Mouse (Mus musculus) liver, embryonic 12.5 days (tissue): ENCODE results near the gene Col12a1. TPM values are rescaled to one million over a fixed set of nuclear protein-coding genes. Genes with fewer than 3 reads are reported as not detected.

Experiments used
- ATAC-seq: fragments of 200-750 bp; cut with Nextera tagmentation; 2 replicates; pipeline ENCODE4 v1.8.0; 2017; ENCODE audit warnings: moderate number of reproducible peaks, mild to moderate bottlenecking, moderate library complexity
- H3K27ac ChIP-seq: fragments of 300-500 bp; sonication (generic); 2 replicates; pipeline ENCODE4 v1.5.1; 2016; ENCODE audit warnings: mild to moderate bottlenecking
- H3K27me3 ChIP-seq: fragments of 300-500 bp; sonication (generic); replicated peaks from 2 replicates; pipeline ENCODE4 v1.6.1; 2016; ENCODE audit warnings: mild to moderate bottlenecking, moderate library complexity
- H3K36me3 ChIP-seq: fragments of 300-500 bp; sonication (generic); 2 replicates; pipeline ENCODE4 v1.6.1; 2016; ENCODE audit warnings: mild to moderate bottlenecking, moderate library complexity
- H3K4me1 ChIP-seq: fragments of 300-500 bp; sonication (generic); 2 replicates; pipeline ENCODE4 v1.6.1; 2016
- H3K4me2 ChIP-seq: fragments of 300-500 bp; sonication (generic); 2 replicates; pipeline ENCODE4 v1.6.1; 2016; ENCODE audit warnings: mild to moderate bottlenecking, moderate library complexity
- H3K4me3 ChIP-seq: fragments of 300-500 bp; sonication (generic); 2 replicates; pipeline ENCODE4 v1.5.1; 2016; ENCODE audit warnings: mild to moderate bottlenecking, moderate library complexity
- H3K9ac ChIP-seq: fragments of 300-500 bp; sonication (generic); 2 replicates; pipeline ENCODE4 v1.6.1; 2016; ENCODE audit warnings: mild to moderate bottlenecking, moderate library complexity
- H3K9me3 ChIP-seq: fragments of 300-500 bp; sonication (generic); replicated peaks from 2 replicates; pipeline ENCODE4 v1.6.1; 2016; ENCODE audit warnings: mild to moderate bottlenecking, moderate library complexity
- whole genome bisulfite sequencing: fragments of 180-500 bp; shearing (Covaris S2); methylation state at CpG from one replicate; pipeline ENCODE4 v1.1.7; 2016; ENCODE audit not compliant: insufficient replicate concordance; 5-methylcytosine and 5-hydroxymethylcytosine counted together
- polyA plus RNA-seq: library from polyadenylated mRNA; unstranded; fragments of >200 nt; fragmentation: Nextera tagmentation; extraction: Ambion mirVana; gene quantifications from 2 replicates; pipeline ENCODE4 v1.2.1, GENCODE M21; 2016

The Col12a1 gene
- polyA plus RNA-seq, 1 experiment from 2014 or later: 1.4 TPM

DNA sequence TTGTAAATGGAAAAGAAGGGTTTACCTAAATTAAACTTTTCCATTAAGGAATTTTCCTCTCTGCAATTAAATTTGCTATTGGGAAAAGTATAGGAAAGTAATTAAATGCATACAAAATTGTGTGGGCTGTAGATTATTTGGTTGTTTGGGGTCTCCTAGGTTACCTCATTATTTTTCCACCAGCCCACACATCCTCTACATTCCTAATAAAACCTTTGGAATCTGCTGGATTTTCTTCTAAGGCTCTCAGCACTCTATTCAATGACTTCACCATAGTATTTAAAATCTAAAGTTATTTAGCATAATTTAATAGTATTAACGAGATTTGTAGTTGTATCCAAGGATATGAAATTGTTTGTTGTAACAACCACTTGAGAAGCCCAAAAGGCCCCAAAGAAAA lies 120.1 kb downstream of the Col12a1 start:
- no peak for ATAC-seq

DNA sequence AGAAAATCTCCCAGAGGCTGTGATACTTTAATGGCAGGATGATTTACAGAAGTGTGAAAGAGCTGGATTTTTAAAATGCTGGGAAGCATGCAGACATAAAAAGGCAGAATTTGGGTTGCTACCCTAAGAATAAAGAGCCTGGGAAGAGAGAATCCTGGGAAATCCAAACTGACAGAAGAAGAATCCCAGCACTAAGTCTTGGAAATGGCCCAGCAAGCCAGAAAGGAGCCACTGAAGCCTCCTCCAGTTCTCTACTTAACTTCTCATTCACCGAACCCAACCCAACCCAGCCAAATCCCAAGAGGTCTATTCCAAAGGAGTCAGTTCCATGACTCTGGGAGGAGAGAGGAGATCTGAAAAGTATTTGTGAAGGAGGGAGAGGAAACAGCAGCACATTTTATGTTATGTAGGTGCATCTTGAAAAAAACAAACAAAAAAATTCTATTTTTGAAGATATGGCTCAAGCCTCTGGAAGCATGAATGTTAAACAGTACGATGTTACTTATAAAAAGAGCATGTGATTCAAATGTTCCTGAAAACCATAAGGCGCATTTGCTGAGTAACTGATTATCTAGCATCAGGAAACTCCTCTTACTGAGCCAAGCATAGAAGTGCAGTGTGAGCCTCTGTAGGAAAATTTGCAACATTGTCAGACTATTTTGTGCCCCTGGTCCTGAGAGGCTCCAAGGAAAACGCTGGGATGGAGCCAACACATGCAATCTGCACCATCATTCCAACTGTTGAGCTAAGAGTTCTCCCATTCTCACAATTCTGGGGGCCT lies 132.0 kb downstream of the Col12a1 start:
- Histone ChIP-seq H3K36me3 (no peaks in the 10 kb centered on the region), H3K27me3 (no peaks in the 10 kb centered on the region), H3K4me1 (no peaks in the 10 kb centered on the region), H3K4me2 (no peak overlapping the region), H3K27ac (no peak overlapping the region), H3K9me3 (no peaks in the 10 kb centered on the region), H3K4me3 (no peak overlapping the region), H3K9ac (no peak overlapping the region)
- WGBS: 61% methylated on average over 4 of the region's 4 CpGs
- ATAC-seq: no peak

More for the DNA sequence above, 120.1 kb downstream of the Col12a1 start:
- Histone ChIP-seq H3K4me3 (no peak overlapping the region), H3K9me3 (no peaks in the 10 kb centered on the region), H3K9ac (no peak overlapping the region), H3K27ac (no peak overlapping the region), H3K4me1 (no peaks in the 10 kb centered on the region), H3K36me3 (no peaks in the 10 kb centered on the region), H3K27me3 (no peaks in the 10 kb centered on the region), H3K4me2 (no peak overlapping the region)
- WGBS: 38% methylated on average over 1 of the region's 1 CpGs

DNA sequence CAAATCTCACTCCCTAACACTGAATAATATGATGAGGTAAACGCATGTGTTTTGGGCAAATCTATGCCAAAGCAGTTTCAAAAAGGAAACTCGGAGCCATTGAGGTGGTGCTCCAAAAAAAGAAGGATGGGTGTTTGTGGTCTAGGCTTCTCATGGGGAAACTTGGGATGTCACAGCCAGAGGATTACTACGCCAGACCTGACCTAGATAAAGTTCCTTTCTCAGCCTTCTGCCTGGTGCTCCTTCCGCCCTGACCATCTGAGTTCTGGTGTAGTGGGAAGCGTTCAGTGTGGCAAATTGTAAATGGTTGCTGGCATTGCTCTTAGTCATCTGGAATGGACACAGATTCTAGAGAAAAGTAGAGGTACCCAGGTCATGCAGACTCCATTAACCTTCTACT lies 151.8 kb downstream of the Col12a1 start:
- Histone ChIP-seq H3K4me1 (no peaks in the 10 kb centered on the region), H3K27ac (no peak overlapping the region), H3K4me3 (no peak overlapping the region), H3K36me3 (no peaks in the 10 kb centered on the region), H3K9ac (no peak overlapping the region), H3K4me2 (no peak overlapping the region), H3K27me3 (no peaks in the 10 kb centered on the region), H3K9me3 (no peaks in the 10 kb centered on the region)
- ATAC-seq: no peak
- 60% methylated on average over 5 of the region's 5 CpGs for WGBS

DNA sequence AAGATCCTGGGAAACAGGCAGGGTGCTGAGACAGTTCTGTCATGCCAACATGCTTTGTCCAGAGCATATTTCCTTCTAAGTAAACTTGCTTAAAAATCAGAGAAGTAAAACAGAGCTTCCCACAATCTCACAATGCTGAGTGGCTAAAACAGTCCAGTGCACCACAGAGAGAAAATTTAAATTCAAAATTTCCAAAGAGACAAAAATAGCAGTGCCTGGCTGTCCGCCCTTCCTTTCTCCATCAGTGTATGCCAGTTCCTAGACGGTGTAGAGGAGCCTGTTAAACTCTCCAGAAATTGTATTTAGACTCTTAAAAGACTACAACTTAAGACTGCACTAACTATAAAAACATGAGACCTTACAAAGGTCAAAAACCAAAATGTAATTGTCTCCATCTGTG lies 165.3 kb downstream of the Col12a1 start:
- Histone ChIP-seq H3K27ac (no peak overlapping the region), H3K4me3 (no peak overlapping the region), H3K27me3 (no peaks in the 10 kb centered on the region), H3K9ac (no peak overlapping the region), H3K4me1 (no peaks in the 10 kb centered on the region), H3K36me3 (no peaks in the 10 kb centered on the region), H3K9me3 (no peaks in the 10 kb centered on the region), H3K4me2 (no peak overlapping the region)
- 45% methylated on average over 2 of the region's 2 CpGs for WGBS
- ATAC-seq: no peak

Other genes with a start within 250 kb of the Col12a1 start
- gene Cox7a2, start 41.0 kb upstream of the Col12a1 start, polyA plus RNA-seq: 538 and 572 TPM in 2 replicates
- 38.9 and 41.9 TPM in 2 replicates for gene Tmem30a, start 74.7 kb upstream of the Col12a1 start, polyA plus RNA-seq